Mouse (Mus musculus): Measurements from ENCODE around the gene Parp14.

The Parp14 gene

GRCm38 (mm10) chr16:35870581-35871047 is 730 bp downstream of the Parp14 start:
- DNase-seq (ENCODE audit: low spot score in 2 of 2): no peak

DNA sequence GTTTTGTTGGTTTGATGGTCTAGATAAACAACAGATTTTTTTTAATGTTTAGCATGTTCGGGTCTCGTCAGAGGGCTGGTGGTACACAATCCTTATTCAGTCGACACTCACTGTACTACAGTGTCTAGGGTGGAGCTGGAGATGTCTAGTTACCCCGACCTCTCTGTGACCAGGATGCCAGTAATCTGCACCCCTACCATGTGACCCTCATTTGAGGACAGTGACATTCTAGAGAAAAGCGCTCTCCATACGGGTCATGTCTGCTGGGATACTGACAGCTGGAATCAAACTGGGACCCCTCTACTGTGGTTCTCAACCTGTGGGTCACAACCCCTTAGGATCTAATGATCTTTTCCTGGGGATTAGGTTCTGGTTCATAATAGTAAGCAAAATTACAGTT is 1.7 kb downstream of the Parp14 start:
- no peak for DNase-seq (ENCODE audit: low spot score in 2 of 2)

- no peak for DNase-seq (ENCODE audit: low spot score in 2 of 2)
Measured at GRCm38 (mm10) chr16:35869126-35869525, 2.2 kb downstream of the Parp14 start.

DNA sequence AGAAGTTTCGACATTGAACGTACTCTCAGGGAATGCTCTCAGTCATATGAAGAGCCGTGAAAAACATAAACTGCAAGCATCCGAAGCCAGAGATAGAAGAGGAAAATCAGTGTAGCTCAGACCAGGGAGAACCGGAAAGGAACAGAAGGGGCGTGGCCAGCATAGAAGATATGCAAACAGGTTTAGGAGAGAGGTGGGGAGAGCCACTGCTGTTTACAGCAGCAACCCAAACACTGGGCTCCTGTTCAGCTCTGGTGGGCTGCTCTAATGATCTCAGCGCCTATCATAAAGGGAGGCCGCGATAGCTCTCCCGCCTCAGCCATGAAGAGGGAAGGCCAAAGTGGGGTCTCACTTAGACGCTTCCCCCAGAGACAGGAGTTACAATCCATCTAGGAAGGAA is 3.6 kb downstream of the Parp14 start:
- no peak for DNase-seq (ENCODE audit: low spot score in 2 of 2)

GRCm38 (mm10) chr16:35862057-35862456 is 9.3 kb downstream of the Parp14 start:
- DNase-seq (ENCODE audit: low spot score in 2 of 2): peak in 1 of 2 experiments; percentile 17

DNA sequence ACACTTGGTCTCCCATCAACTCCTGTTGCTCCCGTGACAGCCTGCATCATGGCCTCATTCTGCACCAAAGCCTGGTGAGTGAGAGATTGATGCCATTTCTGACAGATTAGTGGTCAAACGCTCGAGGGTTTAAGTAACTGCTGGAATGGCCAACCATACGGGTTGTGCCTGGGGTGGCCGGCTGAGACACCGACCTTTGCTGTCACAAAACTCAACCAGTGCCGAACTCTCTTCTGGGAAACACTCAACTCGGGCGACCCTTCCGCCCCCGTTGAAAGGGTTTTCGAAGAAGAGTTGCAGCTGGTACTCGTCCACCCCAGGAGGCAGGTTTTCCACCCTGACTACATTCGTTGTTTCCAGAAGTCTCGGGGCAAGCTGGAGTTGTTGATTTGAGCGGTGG is 11.1 kb downstream of the Parp14 start:
- DNase-seq (ENCODE audit: low spot score in 2 of 2): no peak

- no peak for DNase-seq (ENCODE audit: low spot score in 2 of 2)
Measured at GRCm38 (mm10) chr16:35856766-35857165, 14.6 kb downstream of the Parp14 start.

DNA sequence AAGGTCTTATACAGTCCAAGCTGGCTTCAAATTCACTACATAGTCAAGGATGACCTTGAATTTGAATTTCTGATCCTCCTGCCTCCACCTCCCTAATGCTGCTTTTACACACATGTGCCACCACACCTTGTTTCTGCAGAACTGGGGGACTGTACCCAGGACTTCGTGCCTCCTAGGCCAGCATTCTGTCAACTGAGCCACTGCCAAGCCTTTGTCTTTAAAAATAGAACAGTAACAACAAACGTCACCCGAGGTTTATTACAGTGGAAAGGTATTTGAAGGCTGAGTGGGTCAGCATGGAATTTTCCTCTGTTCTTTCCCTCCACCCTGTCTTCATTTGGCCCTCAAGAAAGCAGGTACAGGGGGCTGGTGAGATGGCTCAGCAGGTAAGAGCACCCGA is 15.5 kb downstream of the Parp14 start:
- no peak for DNase-seq (ENCODE audit: low spot score in 2 of 2)

- DNase-seq (ENCODE audit: low spot score in 2 of 2): no peak
Measured at GRCm38 (mm10) chr16:35847138-35847537, 24.2 kb downstream of the Parp14 start.

DNA sequence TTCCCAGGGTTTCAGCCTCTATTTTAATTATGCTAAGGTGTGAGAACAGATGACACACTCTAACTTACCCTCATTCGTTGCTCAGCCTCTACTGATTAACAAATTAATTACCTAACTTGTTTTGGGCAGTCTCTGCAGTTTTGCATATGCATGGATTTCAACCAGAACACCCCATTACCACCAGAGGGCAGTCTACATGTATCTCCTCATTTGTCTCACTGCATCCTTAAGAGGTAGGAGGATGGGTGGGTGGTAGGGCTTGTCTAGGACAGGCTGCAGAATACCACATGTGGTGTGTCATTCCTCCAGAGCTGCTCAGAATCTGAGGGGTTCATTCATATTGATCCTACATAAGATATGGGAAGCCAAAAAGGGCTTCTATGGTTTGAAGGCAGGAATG is 31.7 kb downstream of the Parp14 start:
- DNase-seq (ENCODE audit: low spot score in 2 of 2): peak in 1 of 2 experiments; percentile 15

DNA sequence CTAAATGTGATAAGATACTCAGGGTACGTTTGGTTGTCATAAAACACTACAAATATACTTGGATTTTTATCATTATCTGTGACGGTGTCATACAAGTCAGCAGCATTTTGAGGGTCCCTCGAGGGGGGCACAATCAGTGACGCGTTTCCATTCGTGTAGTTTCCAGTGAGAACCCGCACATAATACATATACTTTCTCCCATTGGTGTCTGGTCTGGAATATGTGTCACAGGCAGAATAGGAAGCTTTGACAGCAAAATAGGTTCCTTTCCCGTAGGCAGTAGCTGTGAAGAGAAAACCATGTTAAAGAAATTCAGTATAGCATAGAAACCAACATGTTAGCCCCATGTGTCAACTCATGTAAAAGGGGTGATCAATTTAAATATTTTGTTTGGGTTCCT is 36.7 kb downstream of the Parp14 start:
- DNase-seq (ENCODE audit: low spot score in 2 of 2): no peak

GRCm38 (mm10) chr16:35832926-35833325 is 38.4 kb downstream of the Parp14 start:
- DNase-seq (ENCODE audit: low spot score in 2 of 2): no peak

DNA sequence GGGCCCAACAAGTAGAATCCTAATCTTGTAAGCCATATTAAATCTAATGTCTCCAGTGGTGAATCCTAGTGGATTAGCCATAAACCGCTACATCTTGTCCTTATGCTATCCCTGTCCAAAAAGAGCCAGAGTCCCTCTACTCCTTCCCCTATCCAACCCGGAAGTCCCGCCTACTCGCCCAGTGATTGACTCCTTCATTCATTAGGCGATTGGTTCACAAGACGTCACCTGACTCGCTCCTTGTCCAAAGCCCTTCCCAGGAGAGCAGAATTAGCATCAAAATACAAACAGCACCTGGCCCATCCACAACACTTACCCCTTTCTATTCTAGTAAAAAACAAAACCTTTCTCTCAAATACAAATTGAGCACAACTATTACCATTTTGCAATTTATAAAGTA is 41.3 kb downstream of the Parp14 start:
- DNase-seq (ENCODE audit: low spot score in 2 of 2): no peak

DNA sequence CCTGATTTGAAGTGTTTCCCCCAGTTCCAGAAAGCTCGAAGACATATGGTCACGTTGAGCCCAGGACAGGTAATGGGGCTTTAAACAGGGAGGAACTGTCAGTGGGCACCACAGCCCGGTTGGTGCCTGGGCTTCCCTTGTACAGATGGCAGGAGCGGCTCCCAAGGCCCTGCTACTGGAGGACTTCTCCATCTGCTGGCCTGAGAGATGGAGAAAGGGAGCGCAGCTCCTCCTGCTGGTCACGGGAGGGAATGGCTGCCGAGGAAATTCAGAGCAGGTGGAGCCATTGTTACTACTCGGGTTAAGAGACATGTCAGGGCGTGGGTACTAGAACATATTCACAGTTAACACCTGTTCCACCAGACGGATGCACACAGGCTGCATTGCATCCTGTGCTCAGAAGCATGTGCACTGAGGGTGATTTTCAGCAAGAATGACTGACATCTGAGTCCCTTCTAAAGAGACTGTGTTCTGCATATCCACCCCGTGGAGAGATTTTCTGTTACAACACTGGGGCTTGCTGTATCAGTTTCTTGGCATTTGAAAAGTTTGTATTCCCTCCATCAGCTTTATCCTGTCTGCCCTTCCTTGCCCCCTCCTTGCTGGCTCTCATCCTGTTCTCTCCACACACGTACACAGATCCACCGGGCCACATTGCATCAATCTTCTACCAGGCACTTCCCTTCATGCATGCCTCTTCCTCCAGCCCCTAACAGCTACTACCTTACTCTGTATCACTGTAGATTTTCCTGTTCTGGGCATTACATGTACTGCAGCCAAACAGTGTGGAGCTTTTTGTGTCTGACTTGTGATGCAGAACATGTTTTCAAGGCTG is 53.9 kb downstream of the Parp14 start:
- DNase-seq (ENCODE audit: low spot score in 2 of 2): peak; percentile 67 to 76

DNA sequence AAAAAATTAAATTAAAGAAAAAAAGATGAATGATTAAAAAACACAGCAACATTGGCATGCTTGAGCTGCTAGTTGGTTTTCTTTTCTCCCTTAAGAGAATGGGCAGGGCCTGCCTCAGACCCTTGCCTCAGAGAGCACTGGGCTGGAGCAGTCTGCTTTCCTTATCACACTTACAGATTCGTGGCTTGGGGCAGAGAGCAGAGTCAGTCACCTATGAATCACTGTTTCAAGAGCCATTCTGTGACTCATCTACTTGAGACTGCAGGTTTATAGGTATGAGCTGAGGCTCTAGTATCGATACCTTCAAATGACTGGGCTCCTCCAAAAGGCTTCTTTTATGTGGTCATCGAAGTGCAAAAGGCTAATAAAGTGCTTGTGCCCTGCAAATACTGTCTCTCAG is 58.2 kb downstream of the Parp14 start:
- DNase-seq (ENCODE audit: low spot score in 2 of 2): no peak

DNA sequence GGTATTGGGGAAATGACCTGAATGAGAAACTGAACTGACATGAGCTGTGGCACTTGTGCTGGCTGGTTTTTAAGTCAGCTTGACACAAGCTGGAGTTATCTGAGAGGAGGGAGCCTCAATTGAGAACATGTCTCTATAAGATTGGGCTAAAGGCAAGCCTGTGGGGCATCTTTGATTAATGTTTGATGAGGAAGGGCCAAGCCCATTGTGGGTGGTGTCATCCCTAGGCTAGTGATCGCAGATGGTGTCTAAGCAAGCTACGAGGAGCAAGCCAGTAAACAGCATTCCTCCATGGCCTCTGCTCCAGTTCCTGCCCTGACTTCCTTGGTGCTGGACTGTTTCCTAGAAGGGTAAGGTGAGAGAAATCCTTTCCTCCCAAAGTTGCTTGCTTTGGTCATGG is 62.5 kb downstream of the Parp14 start:
- DNase-seq (ENCODE audit: low spot score in 2 of 2): peak in 1 of 2 experiments; percentile 8

DNA sequence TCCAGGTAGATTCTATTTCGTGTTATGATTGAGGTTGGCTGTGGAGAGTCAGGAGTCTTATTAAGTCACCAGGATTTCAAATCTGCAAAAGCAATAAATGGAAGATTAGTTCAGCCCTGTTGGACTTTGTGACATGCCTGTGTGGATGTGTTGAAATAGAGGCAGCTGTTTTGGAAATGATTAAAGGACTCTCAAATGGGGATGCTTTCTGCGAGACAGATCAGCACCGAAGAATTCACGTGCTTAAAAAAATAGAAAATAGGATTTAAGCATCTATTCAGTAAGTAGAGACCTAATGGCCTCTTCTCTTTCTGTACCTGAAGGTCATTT is 63.7 kb downstream of the Parp14 start:
- DNase-seq (ENCODE audit: low spot score in 2 of 2): no peak

DNA sequence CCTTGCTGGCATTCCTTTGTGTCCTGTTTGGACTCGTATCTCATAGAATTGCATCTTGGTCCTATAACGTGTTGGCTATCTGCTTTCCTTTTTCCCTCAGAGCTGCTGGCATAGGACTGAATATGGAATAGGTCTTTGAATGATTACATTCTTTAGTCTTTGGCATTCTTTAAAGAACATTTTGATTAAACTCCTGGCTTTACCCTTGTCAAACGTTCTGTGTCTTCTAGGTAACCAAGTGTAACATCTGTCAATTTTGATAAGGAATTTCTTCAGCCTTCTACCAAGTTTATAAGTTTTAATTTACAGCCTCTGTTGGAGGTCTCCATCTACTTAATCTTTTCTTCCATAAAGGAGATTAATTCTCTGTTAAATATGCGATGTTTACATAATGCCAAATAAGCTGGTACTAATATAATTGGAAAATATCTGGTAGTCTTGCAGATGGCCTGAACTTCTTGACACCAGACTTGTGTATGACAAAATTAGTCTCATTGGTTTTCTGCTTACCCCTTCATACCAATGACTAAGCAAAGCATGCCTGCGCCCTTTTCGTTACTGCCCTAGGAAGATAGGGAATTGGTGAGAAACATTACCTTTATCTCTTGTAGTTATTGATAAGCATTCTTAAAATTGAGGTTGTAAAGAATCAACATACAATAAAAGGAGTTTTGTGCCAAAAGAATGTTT is 64.2 kb downstream of the Parp14 start:
- DNase-seq (ENCODE audit: low spot score in 2 of 2): no peak

DNA sequence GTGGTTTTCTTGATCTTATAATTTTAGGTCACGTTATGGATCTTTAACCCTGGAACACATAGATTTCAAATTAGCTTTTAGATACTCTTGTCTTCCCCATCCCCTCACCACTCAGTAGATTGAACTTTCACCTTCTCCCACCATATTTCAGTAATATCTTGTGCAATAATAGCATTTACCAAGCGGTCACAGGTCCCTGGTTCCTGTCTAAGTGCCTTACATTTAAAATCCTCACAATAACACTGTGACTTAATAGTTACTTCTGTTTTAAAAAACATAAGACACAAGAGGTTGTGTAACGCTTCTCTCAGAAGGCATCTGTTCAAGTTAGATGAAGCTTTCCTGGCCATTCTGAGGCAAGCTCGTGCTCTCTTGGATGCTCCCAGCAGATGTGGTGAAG is 67.6 kb downstream of the Parp14 start:
- DNase-seq (ENCODE audit: low spot score in 2 of 2): no peak

DNA sequence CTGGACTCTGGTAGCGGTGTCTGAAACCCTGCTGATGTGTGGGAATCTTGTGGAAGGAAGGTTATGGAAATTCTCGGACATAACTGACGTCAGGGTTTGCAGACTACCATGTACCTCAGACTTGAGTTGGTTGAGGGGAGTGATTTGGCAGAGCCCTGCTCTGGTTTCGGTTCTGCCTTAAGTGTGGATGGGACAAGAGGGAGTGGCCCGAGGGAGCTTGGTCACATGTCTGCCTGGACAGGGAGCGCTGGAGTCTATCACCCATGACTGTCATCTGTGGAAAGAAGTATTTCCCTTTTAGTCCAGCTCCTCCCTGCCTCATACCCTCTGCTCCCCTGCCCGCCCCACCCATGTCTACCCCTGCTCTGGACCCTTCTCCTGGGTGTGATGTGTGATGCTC is 69.2 kb downstream of the Parp14 start:
- DNase-seq (ENCODE audit: low spot score in 2 of 2): no peak

GRCm38 (mm10) chr16:35791962-35792521 is 79.3 kb downstream of the Parp14 start:
- DNase-seq (ENCODE audit: low spot score in 2 of 2): no peak

- no peak for DNase-seq (ENCODE audit: low spot score in 2 of 2)
Measured at GRCm38 (mm10) chr16:35788330-35788729, 83.0 kb downstream of the Parp14 start.

Measured in spleen, postnatal 14 days (tissue).